Mouse (Mus musculus): ENCODE measurements around the gene Gm13276. TPM values are rescaled to one million over a fixed set of nuclear protein-coding genes. Genes with fewer than 3 reads are reported as not detected.

The Gm13276 gene
- not detected in 2 replicates for polyA plus RNA-seq (2012; rRNA removed; ENCODE audit: low replicate concordance)

DNA sequence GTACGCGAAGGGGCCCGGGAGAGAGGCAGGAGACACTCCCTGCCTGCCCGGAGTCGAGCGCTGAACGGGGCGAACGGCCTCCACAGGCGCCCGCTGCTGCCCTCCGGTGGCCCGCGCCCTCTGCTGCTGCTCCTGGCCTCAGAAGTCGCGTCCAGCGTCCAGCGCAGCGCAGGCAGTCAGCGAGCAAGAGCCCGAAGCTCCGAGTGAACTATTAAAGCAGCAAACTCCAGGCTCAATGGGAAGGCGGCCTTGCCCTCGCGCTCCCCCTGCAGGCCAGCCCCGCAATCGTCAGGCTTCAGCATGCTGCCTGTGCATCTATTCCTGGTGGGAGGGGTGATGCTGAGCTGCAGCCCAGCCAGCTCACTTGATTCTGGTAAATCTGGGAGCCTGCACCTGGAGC lies at the start of gene Gm13276:
Gm13276 (plus strand) TSS at position 301 of the 400 bp plus-strand sequence.

DNA sequence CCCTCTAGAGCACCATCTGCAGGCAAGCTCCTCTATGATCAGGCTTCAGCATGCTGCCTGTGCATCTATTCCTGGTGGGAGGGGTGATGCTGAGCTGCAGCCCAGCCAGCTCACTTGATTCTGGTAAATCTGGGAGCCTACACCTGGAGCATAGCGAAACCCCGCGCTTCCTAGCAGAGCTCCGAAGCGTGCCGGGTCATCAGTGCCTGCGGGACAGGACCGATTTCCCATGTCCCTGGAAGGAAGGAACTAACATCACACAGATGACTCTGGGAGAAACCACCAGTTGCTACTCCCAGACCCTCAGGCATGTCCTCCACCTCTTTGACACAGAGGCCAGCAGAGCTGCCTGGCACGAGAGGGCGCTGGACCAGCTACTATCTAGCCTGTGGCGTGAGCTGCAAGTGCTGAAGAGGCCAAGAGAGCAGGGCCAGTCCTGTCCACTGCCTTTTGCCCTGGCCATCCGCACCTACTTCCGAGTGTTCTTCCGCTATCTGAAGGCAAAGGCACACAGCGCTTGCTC lies 30.6 kb upstream of the Gm13276 start, which contains the start of gene Gm13271:
Gm13271 (plus strand) TSS at position 51 of the 523 bp plus-strand sequence.

DNA sequence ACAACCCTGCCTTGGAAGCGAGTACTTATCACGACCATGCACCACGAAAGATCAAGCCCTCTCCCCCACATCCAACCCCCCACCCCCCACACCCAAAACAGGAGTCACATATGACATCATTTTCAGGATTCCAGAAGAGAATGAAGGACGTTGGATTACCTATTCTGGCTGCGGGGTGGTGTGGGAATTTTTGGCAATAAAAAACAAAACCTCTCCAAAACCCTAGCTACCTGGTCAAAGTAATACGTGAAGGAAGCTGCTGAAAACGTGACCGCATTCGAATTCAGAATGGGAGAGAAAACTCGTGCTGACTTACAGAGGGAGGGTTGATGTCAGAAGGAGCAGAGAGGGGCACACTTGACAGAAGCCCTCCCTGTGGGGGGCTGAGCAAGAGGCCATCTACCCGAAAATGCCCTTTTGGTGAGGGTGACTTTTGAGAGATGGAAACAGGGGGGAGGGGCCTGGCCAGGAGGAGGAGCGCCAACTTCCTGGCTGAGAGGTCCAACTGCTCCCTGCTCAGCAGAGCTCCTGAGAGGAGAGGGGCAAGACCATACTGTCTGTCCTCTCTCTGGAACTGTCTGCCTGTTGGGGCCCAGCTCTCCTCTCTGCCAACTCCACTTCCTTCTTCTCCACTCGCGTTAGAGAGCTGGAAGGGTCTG lies 25.8 kb upstream of the Gm13276 start, which contains the start of gene Gm13283:
Gm13283 (plus strand) TSS at position 510 of the 659 bp plus-strand sequence.

DNA sequence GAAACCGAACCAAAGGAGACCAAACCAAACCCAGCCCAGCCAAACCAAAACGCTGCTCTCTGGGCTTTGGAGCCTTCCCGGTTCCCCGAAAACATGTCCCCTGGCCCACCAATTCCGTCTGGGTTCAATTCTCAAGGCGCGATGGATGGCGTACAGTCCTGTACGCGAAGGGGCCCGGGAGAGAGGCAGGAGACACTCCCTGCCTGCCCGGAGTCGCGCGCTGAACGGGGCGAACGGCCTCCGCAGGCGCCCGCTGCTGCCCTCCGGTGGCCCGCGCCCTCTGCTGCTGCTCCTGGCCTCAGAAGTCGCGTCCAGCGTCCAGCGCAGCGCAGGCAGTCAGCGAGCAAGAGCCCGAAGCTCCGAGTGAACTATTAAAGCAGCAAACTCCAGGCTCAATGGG lies 12.0 kb upstream of the Gm13276 start, which contains the start of gene Gm13290:
Gm13290 (plus strand) TSS at position 301 of the 400 bp plus-strand sequence.

DNA sequence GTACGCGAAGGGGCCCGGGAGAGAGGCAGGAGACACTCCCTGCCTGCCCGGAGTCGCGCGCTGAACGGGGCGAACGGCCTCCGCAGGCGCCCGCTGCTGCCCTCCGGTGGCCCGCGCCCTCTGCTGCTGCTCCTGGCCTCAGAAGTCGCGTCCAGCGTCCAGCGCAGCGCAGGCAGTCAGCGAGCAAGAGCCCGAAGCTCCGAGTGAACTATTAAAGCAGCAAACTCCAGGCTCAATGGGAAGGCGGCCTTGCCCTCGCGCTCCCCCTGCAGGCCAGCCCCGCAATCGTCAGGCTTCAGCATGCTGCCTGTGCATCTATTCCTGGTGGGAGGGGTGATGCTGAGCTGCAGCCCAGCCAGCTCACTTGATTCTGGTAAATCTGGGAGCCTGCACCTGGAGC lies 8.9 kb upstream of the Gm13276 start, which contains the start of gene Gm13289:
Gm13289 (plus strand) TSS at position 301 of the 400 bp plus-strand sequence.

DNA sequence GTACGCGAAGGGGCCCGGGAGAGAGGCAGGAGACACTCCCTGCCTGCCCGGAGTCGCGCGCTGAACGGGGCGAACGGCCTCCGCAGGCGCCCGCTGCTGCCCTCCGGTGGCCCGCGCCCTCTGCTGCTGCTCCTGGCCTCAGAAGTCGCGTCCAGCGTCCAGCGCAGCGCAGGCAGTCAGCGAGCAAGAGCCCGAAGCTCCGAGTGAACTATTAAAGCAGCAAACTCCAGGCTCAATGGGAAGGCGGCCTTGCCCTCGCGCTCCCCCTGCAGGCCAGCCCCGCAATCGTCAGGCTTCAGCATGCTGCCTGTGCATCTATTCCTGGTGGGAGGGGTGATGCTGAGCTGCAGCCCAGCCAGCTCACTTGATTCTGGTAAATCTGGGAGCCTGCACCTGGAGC lies 6.0 kb upstream of the Gm13276 start, which contains the start of gene Gm13272:
Gm13272 (plus strand) TSS at position 301 of the 400 bp plus-strand sequence.

DNA sequence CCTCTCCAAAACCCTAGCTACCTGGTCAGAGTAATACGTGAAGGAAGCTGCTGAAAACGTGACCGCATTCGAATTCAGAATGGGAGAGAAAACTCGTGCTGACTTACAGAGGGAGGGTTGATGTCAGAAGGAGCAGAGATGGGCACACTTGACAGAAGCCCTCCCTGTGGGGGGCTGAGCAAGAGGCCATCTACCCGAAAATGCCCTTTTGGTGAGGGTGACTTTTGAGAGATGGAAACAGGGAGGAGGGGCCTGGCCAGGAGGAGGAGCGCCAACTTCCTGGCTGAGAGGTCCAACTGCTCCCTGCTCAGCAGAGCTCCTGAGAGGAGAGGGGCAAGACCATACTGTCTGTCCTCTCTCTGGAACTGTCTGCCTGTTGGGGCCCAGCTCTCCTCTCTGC lies 3.7 kb upstream of the Gm13276 start, which contains the start of gene Ifnz:
Ifnz (plus strand) TSS at position 301 of the 400 bp plus-strand sequence.

DNA sequence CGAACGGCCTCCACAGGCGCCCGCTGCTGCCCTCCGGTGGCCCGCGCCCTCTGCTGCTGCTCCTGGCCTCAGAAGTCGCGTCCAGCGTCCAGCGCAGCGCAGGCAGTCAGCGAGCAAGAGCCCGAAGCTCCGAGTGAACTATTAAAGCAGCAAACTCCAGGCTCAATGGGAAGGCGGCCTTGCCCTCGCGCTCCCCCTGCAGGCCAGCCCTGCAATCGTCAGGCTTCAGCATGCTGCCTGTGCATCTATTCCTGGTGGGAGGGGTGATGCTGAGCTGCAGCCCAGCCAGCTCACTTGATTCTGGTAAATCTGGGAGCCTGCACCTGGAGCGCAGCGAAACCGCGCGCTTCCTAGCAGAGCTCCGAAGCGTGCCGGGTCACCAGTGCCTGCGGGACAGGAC lies 2.9 kb downstream of the Gm13276 start, which contains the start of gene Gm13277:
Gm13277 (plus strand) TSS at position 231 of the 400 bp plus-strand sequence.

DNA sequence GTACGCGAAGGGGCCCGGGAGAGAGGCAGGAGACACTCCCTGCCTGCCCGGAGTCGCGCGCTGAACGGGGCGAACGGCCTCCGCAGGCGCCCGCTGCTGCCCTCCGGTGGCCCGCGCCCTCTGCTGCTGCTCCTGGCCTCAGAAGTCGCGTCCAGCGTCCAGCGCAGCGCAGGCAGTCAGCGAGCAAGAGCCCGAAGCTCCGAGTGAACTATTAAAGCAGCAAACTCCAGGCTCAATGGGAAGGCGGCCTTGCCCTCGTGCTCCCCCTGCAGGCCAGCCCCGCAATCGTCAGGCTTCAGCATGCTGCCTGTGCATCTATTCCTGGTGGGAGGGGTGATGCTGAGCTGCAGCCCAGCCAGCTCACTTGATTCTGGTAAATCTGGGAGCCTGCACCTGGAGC lies 5.7 kb downstream of the Gm13276 start, which contains the start of gene Gm13278:
Gm13278 (plus strand) TSS at position 301 of the 400 bp plus-strand sequence.

DNA sequence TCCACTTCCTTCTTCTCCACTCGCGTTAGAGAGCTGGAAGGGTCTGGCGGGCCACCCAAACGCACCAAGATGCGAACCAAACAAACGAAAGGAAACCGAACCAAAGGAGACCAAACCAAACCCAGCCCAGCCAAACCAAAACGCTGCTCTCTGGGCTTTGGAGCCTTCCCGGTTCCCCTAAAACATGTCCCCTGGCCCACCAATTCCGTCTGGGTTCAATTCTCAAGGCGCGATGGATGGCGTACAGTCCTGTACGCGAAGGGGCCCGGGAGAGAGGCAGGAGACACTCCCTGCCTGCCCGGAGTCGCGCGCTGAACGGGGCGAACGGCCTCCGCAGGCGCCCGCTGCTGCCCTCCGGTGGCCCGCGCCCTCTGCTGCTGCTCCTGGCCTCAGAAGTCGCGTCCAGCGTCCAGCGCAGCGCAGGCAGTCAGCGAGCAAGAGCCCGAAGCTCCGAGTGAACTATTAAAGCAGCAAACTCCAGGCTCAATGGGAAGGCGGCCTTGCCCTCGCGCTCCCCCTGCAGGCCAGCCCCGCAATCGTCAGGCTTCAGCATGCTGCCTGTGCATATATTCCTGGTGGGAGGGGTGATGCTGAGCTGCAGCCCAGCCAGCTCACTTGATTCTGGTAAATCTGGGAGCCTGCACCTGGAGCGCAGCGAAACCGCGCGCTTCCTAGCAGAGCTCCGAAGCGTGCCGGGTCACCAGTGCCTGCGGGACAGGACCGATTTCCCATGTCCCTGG lies 8.6 kb downstream of the Gm13276 start, which contains the start of gene Gm13275:
Gm13275 (plus strand) TSS at position 552 of the 740 bp plus-strand sequence.

DNA sequence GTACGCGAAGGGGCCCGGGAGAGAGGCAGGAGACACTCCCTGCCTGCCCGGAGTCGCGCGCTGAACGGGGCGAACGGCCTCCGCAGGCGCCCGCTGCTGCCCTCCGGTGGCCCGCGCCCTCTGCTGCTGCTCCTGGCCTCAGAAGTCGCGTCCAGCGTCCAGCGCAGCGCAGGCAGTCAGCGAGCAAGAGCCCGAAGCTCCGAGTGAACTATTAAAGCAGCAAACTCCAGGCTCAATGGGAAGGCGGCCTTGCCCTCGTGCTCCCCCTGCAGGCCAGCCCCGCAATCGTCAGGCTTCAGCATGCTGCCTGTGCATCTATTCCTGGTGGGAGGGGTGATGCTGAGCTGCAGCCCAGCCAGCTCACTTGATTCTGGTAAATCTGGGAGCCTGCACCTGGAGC lies 11.6 kb downstream of the Gm13276 start, which contains the start of gene Gm13279:
Gm13279 (plus strand) TSS at position 301 of the 400 bp plus-strand sequence.

DNA sequence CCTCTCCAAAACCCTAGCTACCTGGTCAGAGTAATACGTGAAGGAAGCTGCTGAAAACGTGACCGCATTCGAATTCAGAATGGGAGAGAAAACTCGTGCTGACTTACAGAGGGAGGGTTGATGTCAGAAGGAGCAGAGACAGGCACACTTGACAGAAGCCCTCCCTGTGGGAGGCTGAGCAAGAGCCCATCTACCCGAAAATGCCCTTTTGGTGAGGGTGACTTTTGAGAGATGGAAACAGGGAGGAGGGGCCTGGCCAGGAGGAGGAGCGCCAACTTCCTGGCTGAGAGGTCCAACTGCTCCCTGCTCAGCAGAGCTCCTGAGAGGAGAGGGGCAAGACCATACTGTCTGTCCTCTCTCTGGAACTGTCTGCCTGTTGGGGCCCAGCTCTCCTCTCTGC lies 13.9 kb downstream of the Gm13276 start, which contains the start of gene Gm13285:
Gm13285 (plus strand) TSS at position 301 of the 400 bp plus-strand sequence.

DNA sequence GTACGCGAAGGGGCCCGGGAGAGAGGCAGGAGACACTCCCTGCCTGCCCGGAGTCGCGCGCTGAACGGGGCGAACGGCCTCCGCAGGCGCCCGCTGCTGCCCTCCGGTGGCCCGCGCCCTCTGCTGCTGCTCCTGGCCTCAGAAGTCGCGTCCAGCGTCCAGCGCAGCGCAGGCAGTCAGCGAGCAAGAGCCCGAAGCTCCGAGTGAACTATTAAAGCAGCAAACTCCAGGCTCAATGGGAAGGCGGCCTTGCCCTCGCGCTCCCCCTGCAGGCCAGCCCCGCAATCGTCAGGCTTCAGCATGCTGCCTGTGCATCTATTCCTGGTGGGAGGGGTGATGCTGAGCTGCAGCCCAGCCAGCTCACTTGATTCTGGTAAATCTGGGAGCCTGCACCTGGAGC lies 17.4 kb downstream of the Gm13276 start, which contains the start of gene Gm13287:
Gm13287 (plus strand) TSS at position 301 of the 400 bp plus-strand sequence.

DNA sequence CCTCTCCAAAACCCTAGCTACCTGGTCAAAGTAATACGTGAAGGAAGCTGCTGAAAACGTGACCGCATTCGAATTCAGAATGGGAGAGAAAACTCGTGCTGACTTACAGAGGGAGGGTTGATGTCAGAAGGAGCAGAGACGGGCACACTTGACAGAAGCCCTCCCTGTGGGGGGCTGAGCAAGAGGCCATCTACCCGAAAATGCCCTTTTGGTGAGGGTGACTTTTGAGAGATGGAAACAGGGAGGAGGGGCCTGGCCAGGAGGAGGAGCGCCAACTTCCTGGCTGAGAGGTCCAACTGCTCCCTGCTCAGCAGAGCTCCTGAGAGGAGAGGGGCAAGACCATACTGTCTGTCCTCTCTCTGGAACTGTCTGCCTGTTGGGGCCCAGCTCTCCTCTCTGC lies 19.7 kb downstream of the Gm13276 start, which contains the start of gene Gm13288:
Gm13288 (plus strand) TSS at position 301 of the 400 bp plus-strand sequence.

DNA sequence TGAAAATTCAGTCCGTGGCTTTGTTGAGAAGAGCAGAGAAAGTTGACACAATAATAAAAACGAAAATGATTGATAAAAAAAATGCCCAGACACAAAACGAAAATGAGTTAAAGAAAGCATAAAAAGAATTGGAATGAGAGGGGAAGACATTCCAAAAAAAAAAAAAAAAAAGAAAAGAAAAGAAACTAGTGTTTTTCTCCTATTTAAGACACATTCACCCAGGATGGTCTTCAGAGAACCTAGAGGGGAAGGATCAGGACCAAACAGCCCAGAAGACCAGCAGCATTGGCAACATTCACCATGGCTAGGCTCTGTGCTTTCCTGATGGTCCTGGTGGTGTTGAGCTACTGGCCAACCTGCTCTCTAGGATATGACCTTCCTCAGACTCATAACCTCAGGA lies 30.4 kb downstream of the Gm13276 start, which contains the start of gene Ifna7:
Ifna7 (plus strand) TSS at position 301 of the 400 bp plus-strand sequence.

DNA sequence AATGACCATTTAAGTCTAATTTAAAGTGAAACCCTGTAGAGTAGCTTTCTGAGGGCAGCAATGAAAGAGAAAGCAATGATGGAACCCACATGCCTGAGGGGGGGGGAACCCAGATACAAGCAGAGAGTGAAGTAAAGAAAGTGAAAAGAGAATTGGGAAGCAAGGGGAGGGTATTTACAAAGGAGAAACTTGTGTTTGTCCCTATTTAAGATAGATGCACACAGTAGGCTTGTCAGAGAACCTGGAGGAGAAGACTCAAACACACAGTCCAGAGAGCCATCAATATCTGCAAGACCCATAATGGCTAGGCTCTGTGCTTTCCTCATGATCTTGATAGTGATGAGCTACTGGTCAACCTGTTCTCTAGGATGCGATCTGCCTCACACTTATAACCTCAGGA lies 34.1 kb downstream of the Gm13276 start, which contains the start of gene Ifna11:
Ifna11 (plus strand) TSS at position 301 of the 400 bp plus-strand sequence.

DNA sequence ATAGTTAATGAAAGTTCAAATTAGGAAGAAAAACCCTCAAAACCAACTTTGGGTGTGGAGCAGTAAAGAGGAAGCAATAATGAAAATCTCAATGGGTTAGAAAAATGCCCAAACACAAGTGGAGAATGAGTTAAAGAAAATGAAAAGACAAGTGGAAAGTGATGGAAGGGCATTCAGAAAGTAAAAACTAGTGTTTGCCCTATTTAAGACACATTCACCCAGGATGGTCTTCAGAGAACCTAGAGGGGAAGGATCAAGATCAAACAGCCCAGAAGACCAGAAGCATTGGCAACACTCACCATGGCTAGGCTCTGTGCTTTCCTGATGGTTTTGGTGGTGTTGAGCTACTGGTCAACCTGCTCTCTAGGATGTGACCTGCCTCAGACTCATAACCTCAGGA lies 41.6 kb downstream of the Gm13276 start, which contains the start of gene Ifna6:
Ifna6 (plus strand) TSS at position 301 of the 400 bp plus-strand sequence.

DNA sequence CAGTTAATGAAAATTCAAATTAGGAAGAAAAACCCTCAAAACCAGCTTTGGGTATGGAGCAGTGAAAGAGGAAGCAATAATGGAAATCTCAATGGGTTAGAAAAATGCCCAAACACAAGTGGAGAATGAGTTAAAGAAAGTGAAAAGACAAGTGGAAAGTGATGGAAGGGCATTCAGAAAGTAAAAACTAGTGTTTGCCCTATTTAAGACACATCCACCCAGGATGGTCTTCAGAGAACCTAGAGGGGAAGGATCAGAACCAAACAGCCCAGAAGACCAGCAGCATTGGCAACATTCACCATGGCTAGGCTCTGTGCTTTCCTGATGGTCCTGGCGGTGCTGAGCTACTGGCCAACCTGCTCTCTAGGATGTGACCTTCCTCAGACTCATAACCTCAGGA lies 49.7 kb downstream of the Gm13276 start, which contains the start of gene Ifna5:
Ifna5 (plus strand) TSS at position 301 of the 400 bp plus-strand sequence.

